Mouse (Mus musculus) heart, postnatal 0 days (tissue): ENCODE results near the gene Socs3.

Experiments used
- CTCF ChIP-seq: IDR thresholded peaks from 2 replicates; pipeline ENCODE4 v1.5.1; 2016; ENCODE audit warnings: antibody characterized with exemption, control low read depth, low read depth
- EP300 ChIP-seq: IDR thresholded peaks from 2 replicates; pipeline ENCODE4 v1.6.1; 2016; ENCODE audit warnings: antibody characterized with exemption, low read depth

- no peak for TF ChIP-seq CTCF
- TF ChIP-seq EP300 = no peak
Observed at GRCm38 (mm10) chr11:117924466-117924865, 45.4 kb downstream of the Socs3 start.
